Mouse (Mus musculus) adrenal gland, postnatal 25 days (tissue): Measurements from ENCODE around the gene Mia3. TPM values are rescaled to one million over a fixed set of nuclear protein-coding genes. Genes with fewer than 3 reads are reported as not detected.

ENCODE experiments used
- total RNA-seq: library from RNA; stranded (reverse); gene quantifications from 2 replicates; pipeline ENCODE4 v1.2.3, GENCODE M21; 2021

Gene Mia3
- total RNA-seq, 1 experiment from 2014 or later, result 200 TPM

Other genes starting within 250 kb of the Mia3 start
- gene Disp1, start 148.0 kb downstream of the Mia3 start, total RNA-seq, result 14.3 and 20.5 TPM in 2 replicates
- gene Aida, start 73.0 kb downstream of the Mia3 start, total RNA-seq, result 54.3 and 59.3 TPM in 2 replicates
- 48.2 and 55.7 TPM in 2 replicates for gene Brox, start 72.3 kb downstream of the Mia3 start, total RNA-seq
- 17.0 and 19.7 TPM in 2 replicates for gene Taf1a, start 19.4 kb upstream of the Mia3 start, total RNA-seq
- gene Hhipl2, start 48.7 kb upstream of the Mia3 start, total RNA-seq, result not detected in 2 replicates